Mouse (Mus musculus) kidney, adult 2 months (tissue): ENCODE data around the gene Ergic2. TPM values are rescaled to one million over a fixed set of nuclear protein-coding genes. Genes with fewer than 3 reads are reported as not detected.

Experiments
- DNase-seq: peaks from one replicate; pipeline ENCODE4 v3.0.0; 2021
- H3K27ac ChIP-seq: fragments of 200-500 bp; 2 replicates; pipeline ENCODE4 v1.5.1; 2012; ENCODE audit warnings: low read depth, low read length, control low read depth, inconsistent platforms; ENCODE audit not compliant: insufficient read depth
- H3K27me3 ChIP-seq: fragments of 200-500 bp; replicated peaks from 2 replicates; pipeline ENCODE4 v1.6.1; 2012; ENCODE audit warnings: mild to moderate bottlenecking, moderate library complexity, low read length, inconsistent platforms; ENCODE audit not compliant: control insufficient read depth, insufficient read depth
- H3K36me3 ChIP-seq: fragments of 200-500 bp; 2 replicates; pipeline ENCODE4 v1.6.1; 2012; ENCODE audit warnings: mild to moderate bottlenecking, moderate library complexity, low read length, inconsistent platforms; ENCODE audit not compliant: control insufficient read depth, insufficient read depth
- H3K4me1 ChIP-seq: fragments of 200-500 bp; 2 replicates; pipeline ENCODE4 v1.6.1; 2011; ENCODE audit warnings: low read length; ENCODE audit not compliant: control insufficient read depth, insufficient read depth
- H3K4me3 ChIP-seq: fragments of 200-500 bp; 2 replicates; pipeline ENCODE4 v1.5.1; 2011; ENCODE audit warnings: mild to moderate bottlenecking, low read depth, low read length, control low read depth; ENCODE audit not compliant: insufficient read depth
- CTCF ChIP-seq: fragments of 200-500 bp; conservative IDR thresholded peaks from 2 replicates; pipeline ENCODE4 v1.5.1; 2011; ENCODE audit warnings: low read depth, mild to moderate bottlenecking, control low read depth, low read length, moderate library complexity, mixed read lengths; ENCODE audit not compliant: insufficient read depth, insufficient read length
- POLR2A ChIP-seq: fragments of 200-500 bp; IDR thresholded peaks from one replicate; pipeline ENCODE4 v1.6.1; 2011; ENCODE audit warnings: low read depth, low read length, control low read depth
- WGBS: fragments of 180-500 bp; shearing (Covaris S2); methylation state at CpG from one replicate; pipeline ENCODE4 v1.1.7; 2018; 5-methylcytosine and 5-hydroxymethylcytosine counted together
- polyA plus RNA-seq: library from polyadenylated mRNA; depleted of rRNA; stranded (reverse); fragments of >200 nt; gene quantifications from 2 replicates; pipeline ENCODE4 v1.2.3, GENCODE M21; 2012; rRNA removed

The Ergic2 gene
- polyA plus RNA-seq, 1 experiment = 40.2 TPM

- no peaks in the 10 kb centered on the region for H3K36me3 ChIP-seq
- no peaks in the 10 kb centered on the region for H3K4me1 ChIP-seq
- H3K27ac ChIP-seq = no peak overlapping the region
- DNase-seq = no peak
- TF ChIP-seq CTCF (no peak), POLR2A (no peak)
- H3K27me3 ChIP-seq = no peaks in the 10 kb centered on the region
- H3K4me3 ChIP-seq = no peak overlapping the region
- WGBS = 86% methylated on average over 10 of the region's 10 CpGs
Observed at GRCm38 (mm10) chr6:148132314-148132713, 79.9 kb downstream of the Ergic2 start.

Other genes starting within 250 kb of the Ergic2 start
- 0.02 TPM in 1 of 2 replicates, not detected in the other for gene Far2, start 165.1 kb downstream of the Ergic2 start, polyA plus RNA-seq
- gene Tmtc1, start 232.0 kb upstream of the Ergic2 start, polyA plus RNA-seq = 10.6 and 11.0 TPM in 2 replicates